Comparison of ENCODE assay signal across 14 mouse cellular contexts in the genomic region with DNA sequence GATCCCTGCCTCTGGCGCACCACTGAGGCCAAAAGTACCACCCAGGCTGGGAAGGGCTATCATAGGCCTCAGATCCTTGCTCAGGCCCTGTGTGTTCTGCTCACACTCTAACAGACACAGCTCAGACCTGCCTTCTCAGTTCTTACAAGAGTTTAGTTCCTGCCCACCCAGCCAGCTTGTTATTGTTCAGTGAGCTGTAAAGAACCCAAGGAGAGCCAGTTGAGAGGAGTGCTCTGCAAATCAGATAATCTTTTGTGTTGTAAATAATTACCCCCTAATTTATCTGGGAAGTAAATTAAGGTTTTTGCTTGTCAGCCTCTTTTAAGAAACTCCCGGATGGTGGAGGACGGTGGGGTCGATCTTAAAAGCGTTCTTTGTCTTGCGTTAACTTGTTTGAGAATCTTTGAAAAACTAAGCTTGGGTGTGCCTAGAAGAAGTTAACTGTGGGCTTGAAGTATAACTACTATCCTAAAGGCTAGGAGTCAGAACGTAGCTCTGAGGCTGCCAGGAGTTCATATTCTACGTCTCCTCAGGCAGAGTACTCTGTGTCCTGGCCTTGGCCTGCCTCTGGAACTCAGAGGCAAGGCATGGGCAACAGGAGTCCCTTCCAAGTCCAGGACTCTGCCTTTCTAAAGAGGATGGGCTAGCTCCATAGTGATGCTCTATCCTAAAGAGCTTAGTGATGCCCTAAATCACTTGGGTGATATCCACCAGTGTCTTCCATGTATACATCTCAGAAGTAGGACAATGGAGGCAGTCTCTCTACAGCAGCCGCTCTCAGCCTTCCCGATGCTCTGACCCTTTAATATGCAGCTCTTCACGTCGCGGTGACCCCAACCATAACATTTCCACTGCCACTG.
DNase-seq lines count a peak whose midpoint lies in the region; ATAC-seq lines count a peak whose summit lies in the region.
"Had no signal": no experiment of that assay in that cellular context is flagged by ENCODE, and none has a peak within 500 bp of the region (broad histone marks: within the 10 kb centered on the region; RNA-seq: fewer than 3 reads in every experiment).

No protein-coding gene starts in this region.

- no peaks in the 10 kb centered on the region for H3K9me3 ChIP-seq in hindbrain, embryonic 16.5 days (ENCODE audit: control insufficient read depth, low read length)
- H3K9me3 ChIP-seq in hindbrain, embryonic 12.5 days (replicated peaks) = no peaks in the 10 kb centered on the region
- H3K9me3 ChIP-seq in forebrain, embryonic 12.5 days = no peaks in the 10 kb centered on the region
- H3K9me3 ChIP-seq in neural tube, embryonic 14.5 days (ENCODE audit: control insufficient read depth, low read length) = no peaks in the 10 kb centered on the region

- WGBS in hindbrain, embryonic 16.5 days = 40% methylated on average over 13 of the region's 13 CpGs
- 43% methylated on average over 13 of the region's 13 CpGs for WGBS in hindbrain, embryonic 12.5 days
- WGBS in forebrain, embryonic 12.5 days = 35% methylated on average over 13 of the region's 13 CpGs
- 28% methylated on average over 13 of the region's 13 CpGs for WGBS in neural tube, embryonic 14.5 days

- no peaks in the 10 kb centered on the region for H3K36me3 ChIP-seq in hindbrain, embryonic 16.5 days (ENCODE audit: control insufficient read depth, insufficient read depth, low read length)
- H3K36me3 ChIP-seq in hindbrain, embryonic 12.5 days = no peaks in the 10 kb centered on the region
- no peaks in the 10 kb centered on the region for H3K36me3 ChIP-seq in forebrain, embryonic 12.5 days (replicated peaks)
- no peaks in the 10 kb centered on the region for H3K36me3 ChIP-seq in neural tube, embryonic 14.5 days (ENCODE audit: control insufficient read depth, insufficient read depth, low read length)

- DNase-seq in R1 (ENCODE audit: low read depth, low spot score) = peak; percentile 79
- no peak for DNase-seq in gastrocnemius, postnatal 14 days
- DNase-seq in spleen, postnatal 4 days (ENCODE audit: low spot score in 2 of 2) = no peak
- no peak for DNase-seq in urinary bladder, postnatal 10 days (ENCODE audit: low spot score)
- DNase-seq: B cell, adult 2 months; heart, postnatal 4 days; left cerebral cortex, postnatal 4 days; lung, postnatal 36 days had no signal

- H3K27me3 ChIP-seq in hindbrain, embryonic 16.5 days (replicated peaks; ENCODE audit: control insufficient read depth, insufficient read depth, low read length) = no peaks in the 10 kb centered on the region
- no peaks in the 10 kb centered on the region for H3K27me3 ChIP-seq in hindbrain, embryonic 12.5 days
- H3K27me3 ChIP-seq in forebrain, embryonic 12.5 days = peaks cover 65% of the 10 kb centered on the region
- H3K27me3 ChIP-seq in neural tube, embryonic 14.5 days (ENCODE audit: control insufficient read depth, insufficient read depth, low read length) = no peaks in the 10 kb centered on the region

- H3K4me2 ChIP-seq in hindbrain, embryonic 16.5 days (ENCODE audit: low read length) = no peak overlapping the region
- no peak overlapping the region for H3K4me2 ChIP-seq in hindbrain, embryonic 12.5 days (replicated peaks)
- H3K4me2 ChIP-seq in forebrain, embryonic 12.5 days = no peak overlapping the region
- no peak overlapping the region for H3K4me2 ChIP-seq in neural tube, embryonic 14.5 days (ENCODE audit: low read depth, low read length)

- peak; percentile 54; the same call in 1 of the 2 replicates for ATAC-seq in hindbrain, embryonic 16.5 days
- ATAC-seq in hindbrain, embryonic 12.5 days (ENCODE audit: low FRiP score) = no peak
- peak; percentile 85 for ATAC-seq in forebrain, embryonic 12.5 days (ENCODE audit: low FRiP score)
- ATAC-seq in neural tube, embryonic 14.5 days (ENCODE audit: low read depth) = peak; percentile 73; the same call in 1 of the 2 replicates
- ATAC-seq: midbrain, embryonic 16.5 days had no signal

- no peak overlapping the region for H3K27ac ChIP-seq in hindbrain, embryonic 16.5 days (ENCODE audit: low read depth, low read length)
- no peak overlapping the region for H3K27ac ChIP-seq in hindbrain, embryonic 12.5 days
- H3K27ac ChIP-seq in forebrain, embryonic 12.5 days = no peak overlapping the region
- no peak overlapping the region; the same call in 1 of the 2 replicates for H3K27ac ChIP-seq in neural tube, embryonic 14.5 days (ENCODE audit: low read depth, low read length)
- H3K27ac ChIP-seq: liver, embryonic 14.5 days had no signal

- intact Hi-C loops in gastrocnemius, postnatal 14 days (cut with DNase I; ENCODE audit: low total_unique reads) = no loop called here

- no peak overlapping the region for H3K4me3 ChIP-seq in hindbrain, embryonic 16.5 days (ENCODE audit: low read length)
- H3K4me3 ChIP-seq in hindbrain, embryonic 12.5 days = no peak overlapping the region
- no peak overlapping the region for H3K4me3 ChIP-seq in forebrain, embryonic 12.5 days (replicated peaks)
- H3K4me3 ChIP-seq in neural tube, embryonic 14.5 days (ENCODE audit: low read depth, low read length) = no peak overlapping the region

- no peak overlapping the region; the same call in 1 of the 2 replicates for H3K9ac ChIP-seq in hindbrain, embryonic 16.5 days (ENCODE audit: low read depth, low read length)
- no peak overlapping the region for H3K9ac ChIP-seq in hindbrain, embryonic 12.5 days
- no peak overlapping the region for H3K9ac ChIP-seq in forebrain, embryonic 12.5 days
- H3K9ac ChIP-seq in neural tube, embryonic 14.5 days (replicated peaks; ENCODE audit: low read depth, low read length) = no peak overlapping the region
- H3K9ac ChIP-seq: liver, embryonic 14.5 days had no signal

- H3K4me1 ChIP-seq in hindbrain, embryonic 16.5 days (ENCODE audit: control insufficient read depth, insufficient read depth, low read depth, low read length) = peaks cover 13% of the 10 kb centered on the region
- H3K4me1 ChIP-seq in hindbrain, embryonic 12.5 days = peaks cover 3% of the 10 kb centered on the region
- H3K4me1 ChIP-seq in forebrain, embryonic 12.5 days = peaks cover 12% of the 10 kb centered on the region; the same call in 1 of the 2 replicates
- no peaks in the 10 kb centered on the region; the same call in 1 of the 2 replicates for H3K4me1 ChIP-seq in neural tube, embryonic 14.5 days (ENCODE audit: control insufficient read depth, insufficient read depth, low read length)
